Mouse (Mus musculus) natural killer cell, adult 2 months (primary cell): Measurements from ENCODE around the gene Bcl2l15.
"Not testable (repeated sequence)": the region's sequence is repeated elsewhere in the genome, so short reads cannot be mapped to it uniquely, and the experiment has no call there.

Experiments
- DNase-seq, 2 experiments: peaks; one replicate each; pipeline ENCODE4 v3.0.0; 2022; ENCODE audit warnings: low spot score in 2 of 2

Bcl2l15 gene

DNA sequence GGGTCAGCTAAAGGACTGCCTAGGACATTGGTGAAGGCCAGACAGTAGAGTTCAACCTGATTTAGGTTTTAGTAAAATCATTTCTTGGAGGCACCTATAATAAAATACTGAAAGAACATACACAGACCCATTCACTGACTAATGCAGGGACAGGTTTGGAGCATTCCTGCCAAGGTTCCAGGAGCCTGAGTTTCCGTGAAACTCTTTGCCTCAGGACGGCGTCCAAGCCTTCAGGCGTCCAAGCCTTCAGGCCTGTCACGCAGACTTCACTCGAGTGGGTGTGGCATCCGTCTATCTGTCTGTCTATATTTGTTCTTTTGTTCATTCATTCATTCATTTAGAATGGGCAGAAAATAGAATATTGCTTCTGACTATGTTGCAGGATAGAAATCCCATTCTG, 1.3 kb upstream of the Bcl2l15 start:
- no peak for DNase-seq

GRCm38 (mm10) chr3:103834001-103834400, 1.6 kb downstream of the Bcl2l15 start:
- DNase-seq: no peak

DNA sequence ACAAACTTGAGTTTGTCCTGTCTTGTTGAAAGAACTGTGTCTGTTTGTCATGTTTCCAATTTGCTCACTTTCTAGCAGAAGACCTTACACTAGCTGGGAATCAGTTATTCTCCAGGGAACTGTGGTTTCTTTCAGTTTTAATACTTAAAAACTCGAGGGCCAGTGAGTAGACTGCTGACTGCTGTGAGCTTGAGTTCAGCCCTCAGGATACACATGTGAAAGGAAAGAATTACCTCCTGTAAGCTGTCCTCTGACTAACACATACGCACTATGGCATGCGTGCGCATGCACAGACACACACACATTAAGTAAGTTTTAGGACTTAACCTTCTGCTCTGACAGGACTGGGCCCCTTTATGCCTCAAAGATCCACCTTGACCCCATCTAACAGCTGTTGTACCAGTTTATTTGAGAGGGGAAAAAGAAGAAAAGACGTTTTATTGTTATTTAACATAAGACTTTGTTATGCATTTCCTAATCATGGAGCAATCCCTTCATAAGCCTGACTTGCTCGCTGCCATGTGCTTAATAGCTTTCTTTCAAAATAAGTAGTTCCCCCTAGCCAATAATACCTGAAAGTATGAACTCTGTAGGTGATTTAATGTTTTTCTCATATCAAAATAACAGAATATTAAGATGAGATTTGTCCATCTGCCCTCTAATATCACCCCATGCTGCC, 3.0 kb downstream of the Bcl2l15 start:
- DNase-seq: no peak

DNA sequence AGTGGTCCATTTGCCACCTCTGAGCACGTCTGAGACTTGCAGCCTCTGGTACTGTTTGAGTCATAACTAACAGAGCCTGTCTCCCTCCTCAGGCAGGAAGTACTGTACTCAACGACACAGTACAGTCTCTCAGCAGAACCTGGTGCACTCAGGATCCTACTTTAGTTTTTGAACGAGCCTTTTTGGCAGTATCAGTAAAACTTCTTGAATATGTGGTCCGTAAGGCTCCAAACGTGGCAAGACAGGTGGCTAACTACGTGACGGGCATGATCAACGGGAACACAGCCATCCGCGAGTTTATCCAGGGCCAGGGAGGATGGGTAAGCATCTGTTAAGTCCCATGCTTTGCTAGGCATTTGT, 3.5 kb downstream of the Bcl2l15 start:
- no peak for DNase-seq

- no peak for DNase-seq
Measured at GRCm38 (mm10) chr3:103836453-103836852, 4.1 kb downstream of the Bcl2l15 start.

- no peak for DNase-seq
Measured at GRCm38 (mm10) chr3:103839711-103840110, 7.3 kb downstream of the Bcl2l15 start.

- DNase-seq: not testable (repeated sequence)
Measured at GRCm38 (mm10) chr3:103840195-103840594, 7.8 kb downstream of the Bcl2l15 start.

DNA sequence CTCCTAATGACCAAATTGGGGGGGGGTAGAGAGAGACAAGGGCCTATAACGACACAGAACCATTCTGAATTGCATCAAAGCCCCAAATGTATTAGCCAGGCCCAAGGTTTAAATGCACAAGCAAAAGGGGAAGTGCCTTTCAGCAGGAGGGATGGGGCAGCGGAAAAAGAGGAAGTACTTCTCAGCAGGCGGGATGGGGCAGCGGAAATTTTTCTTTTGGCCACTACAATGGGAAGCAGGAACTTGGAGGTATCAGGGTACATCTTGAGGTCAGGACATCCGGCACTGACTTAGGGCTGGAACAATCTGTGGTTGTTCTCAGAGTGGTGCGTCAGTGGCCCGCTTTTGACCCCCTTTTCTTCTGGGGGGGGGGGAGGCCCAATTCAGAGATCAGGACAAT, 8.5 kb downstream of the Bcl2l15 start:
- peak in 1 of 2 experiments; percentile 36 for DNase-seq

GRCm38 (mm10) chr3:103850644-103851363, 18.4 kb downstream of the Bcl2l15 start:
- no peak for DNase-seq

DNA sequence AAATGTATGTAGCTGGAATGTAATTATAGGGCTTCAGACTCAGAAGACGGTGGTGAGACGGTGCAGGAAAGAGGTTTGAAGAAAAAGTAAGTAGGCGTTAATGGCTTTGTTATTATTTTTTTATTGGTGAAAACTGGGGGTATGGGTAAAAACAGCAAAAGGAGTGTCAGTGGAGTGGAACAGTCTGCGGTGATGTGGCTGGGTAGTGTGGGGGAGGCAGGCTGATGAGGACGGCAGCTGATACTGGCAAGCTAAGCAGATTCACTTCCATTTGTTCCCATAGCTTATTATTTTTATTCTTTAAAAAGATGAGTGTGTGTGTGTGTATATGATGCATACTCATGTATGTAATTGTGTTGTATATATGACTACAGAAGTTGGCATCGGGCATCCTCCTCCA, 19.1 kb downstream of the Bcl2l15 start:
- DNase-seq: no peak

- DNase-seq: no peak
Measured at GRCm38 (mm10) chr3:103851882-103852281, 19.5 kb downstream of the Bcl2l15 start.

DNA sequence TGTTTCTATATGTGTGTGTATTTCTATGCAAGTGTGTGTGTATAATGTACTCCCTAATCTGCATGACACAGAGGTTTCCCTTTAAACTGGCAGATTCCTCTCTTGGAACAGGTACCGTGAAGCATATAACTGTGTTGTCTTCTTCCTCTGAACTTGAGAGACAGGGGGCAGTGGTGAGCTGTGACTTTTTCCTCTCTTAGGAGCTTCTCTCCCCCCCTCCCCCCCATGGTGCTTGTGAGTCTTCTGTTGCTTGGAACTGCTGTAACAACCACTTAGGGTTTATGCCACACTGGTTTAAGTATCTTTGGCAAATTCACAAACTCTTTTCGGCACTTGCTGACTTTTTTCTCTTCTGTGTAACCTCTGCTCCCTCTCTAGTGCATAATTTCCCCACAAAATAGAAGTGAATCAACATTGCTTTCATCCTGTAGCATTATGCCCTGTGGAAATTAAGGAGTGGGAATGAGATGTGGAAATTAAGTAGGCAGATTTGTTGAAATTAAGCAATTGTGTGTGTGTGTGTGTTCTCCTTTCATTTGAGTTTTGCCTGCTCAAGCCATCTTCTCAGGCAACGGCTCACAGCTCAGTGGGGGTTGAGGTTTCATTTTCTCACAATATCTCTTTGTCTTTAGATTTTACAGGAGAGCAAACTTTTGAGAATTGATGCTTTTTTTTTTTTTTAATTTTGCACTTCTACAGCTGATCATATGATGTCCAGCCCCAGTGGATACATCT, 20.3 kb downstream of the Bcl2l15 start:
- DNase-seq: peak; percentile 71 to 81

DNA sequence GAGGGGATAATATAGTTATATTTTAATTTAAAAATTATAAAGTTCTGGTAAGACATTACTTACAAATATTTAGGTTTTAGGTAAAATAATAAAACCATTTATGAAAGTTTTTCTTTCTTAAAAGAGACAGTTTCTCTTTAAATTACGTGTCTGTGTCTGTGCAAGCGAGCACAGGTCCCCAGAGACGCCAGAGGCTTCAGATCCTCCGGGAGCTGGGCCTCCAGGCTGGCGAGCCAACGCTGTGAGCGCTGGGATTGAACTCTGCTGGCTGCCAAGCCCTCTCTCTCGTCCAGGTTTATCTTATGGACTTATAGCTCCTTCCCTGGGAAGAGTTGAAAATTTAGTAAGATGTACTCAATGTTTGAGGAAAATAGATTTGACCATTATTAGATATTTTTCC, 21.4 kb downstream of the Bcl2l15 start:
- DNase-seq: no peak

DNA sequence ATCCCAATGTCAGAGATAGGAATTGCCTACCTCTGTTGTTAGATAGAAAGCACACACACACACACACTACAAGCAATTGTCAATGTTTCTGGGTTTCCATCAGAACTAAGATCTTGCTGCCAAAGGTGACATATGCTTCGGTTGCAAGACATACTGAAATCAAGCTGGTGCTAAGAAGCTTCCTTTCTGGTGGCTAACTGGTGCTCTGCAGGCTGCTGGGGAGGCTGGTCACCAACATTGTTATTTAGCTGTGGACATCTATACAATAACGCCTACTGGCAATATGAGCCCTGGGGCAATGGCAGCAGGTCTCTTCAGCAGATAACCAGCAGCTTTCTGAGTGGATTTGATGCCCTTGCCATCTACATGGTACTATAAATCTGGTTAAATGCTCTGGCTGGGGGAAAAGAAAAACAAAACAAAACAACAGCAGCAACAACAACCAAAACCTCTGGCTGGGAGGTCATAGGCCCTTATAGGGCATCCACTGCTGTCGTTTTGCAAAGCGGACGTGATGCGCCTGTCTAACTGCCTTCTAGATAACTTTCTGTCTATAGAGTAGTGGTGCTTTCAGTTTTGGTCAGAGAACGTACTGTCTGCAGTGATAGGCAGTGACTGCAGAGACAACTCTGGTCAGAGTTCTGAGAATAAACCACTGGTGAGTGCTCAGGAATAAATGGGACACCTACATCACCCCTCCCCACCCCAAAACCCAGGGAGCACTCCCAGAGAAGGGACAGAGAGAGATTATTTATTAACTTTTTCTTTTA, 24.8 kb downstream of the Bcl2l15 start:
- DNase-seq: peak; percentile 59 to 72

GRCm38 (mm10) chr3:103857977-103858563, 25.7 kb downstream of the Bcl2l15 start:
- DNase-seq: no peak

GRCm38 (mm10) chr3:103858881-103859801, 26.7 kb downstream of the Bcl2l15 start, which contains the start of gene Ptpn22:
Gene Ptpn22, plus strand, starts transcription at chr3:103859795.
- peak; percentile 66 to 69 for DNase-seq

GRCm38 (mm10) chr3:103859851-103860391, 27.5 kb downstream of the Bcl2l15 start:
- peak; percentile 84 to 92 for DNase-seq

GRCm38 (mm10) chr3:103862721-103863220, 30.4 kb downstream of the Bcl2l15 start:
- peak in 1 of 2 experiments; percentile 32 for DNase-seq

DNA sequence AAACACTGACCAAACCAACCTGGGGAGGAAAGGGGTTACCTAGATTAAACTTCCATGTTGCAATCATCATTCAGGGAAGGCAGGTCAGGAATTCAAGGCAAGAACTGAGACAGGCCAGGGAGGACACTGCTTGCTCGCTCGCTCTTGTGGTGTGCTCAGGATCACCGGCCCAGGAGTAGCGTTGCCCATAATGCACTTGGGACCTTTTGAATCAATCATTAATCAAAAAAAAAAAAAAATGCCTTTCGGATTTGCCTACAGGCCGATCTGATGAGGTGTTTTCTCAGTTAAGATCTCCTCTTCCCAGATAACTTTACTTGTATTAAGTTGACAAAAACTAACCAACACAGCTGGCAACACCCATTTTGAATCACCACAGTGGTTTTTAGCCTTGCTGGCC, 31.8 kb downstream of the Bcl2l15 start:
- no peak for DNase-seq

- DNase-seq: no peak
Measured at GRCm38 (mm10) chr3:103867424-103867971, 35.1 kb downstream of the Bcl2l15 start.
